Mouse (Mus musculus) stomach, postnatal 0 days (tissue): ENCODE measurements around the gene Sarnp.

Source experiments
- CTCF ChIP-seq: IDR thresholded peaks from 2 replicates; pipeline ENCODE4 v1.5.1; 2016; ENCODE audit warnings: antibody characterized with exemption, low read depth, mild to moderate bottlenecking, moderate library complexity
- EP300 ChIP-seq: optimal IDR thresholded peaks from 2 replicates; pipeline ENCODE3; 2016; ENCODE audit warnings: antibody characterized with exemption

GRCm38 (mm10) chr10:128804271-128805091, 12.7 kb upstream of the Sarnp start, which contains the start of gene Tmem198b:
- TF ChIP-seq CTCF (no peak), EP300 (no peak)
